Mouse (Mus musculus) cerebellum, postnatal 25 days (tissue): ENCODE results near the gene Rtf1.
"Not testable (repeated sequence)": the region's sequence is repeated elsewhere in the genome, so short reads cannot be mapped to it uniquely, and the experiment has no call there.

Experiments used
- DNase-seq, 2 experiments: peaks; one replicate each; pipeline ENCODE4 v3.0.0; 2021; ENCODE audit warnings: mixed read lengths in 2 of 2

Rtf1 gene

DNA sequence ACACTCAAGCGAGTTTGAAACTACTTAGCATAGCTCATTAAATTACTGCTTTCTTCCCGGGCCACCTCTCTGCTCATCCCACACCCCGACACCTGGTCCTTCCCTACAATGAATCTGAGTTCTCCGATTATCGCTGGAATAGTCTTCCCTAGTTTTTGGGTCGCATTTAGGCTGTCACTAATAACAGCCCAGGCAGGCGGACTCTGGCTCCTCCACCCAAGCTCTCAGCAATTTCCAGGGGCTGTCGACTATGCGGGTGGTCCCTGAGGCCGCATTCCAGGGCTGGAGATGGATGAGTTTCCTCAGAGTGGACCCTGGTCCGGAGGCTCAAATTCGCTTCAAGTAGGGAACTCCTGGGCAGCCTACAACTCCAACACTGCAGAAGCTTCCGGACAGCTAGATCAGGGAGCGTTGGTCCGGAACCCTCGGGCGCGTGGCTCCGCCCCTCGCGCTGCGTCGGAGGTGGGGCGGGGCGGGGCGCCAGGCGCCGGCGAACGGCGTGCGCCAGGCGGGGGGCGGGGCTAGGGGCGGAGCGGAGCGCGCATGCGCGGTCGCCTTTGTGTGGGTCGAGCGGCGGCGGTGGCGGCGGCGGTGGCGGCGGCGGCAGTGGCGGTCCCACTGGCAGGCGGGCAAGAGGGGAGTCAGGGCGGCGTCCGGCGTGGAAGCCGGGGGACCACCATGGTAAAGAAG, at the start of gene Rtf1:
Gene Rtf1 (plus strand): TSS at position 544 of the 690 bp plus-strand sequence.
- peak; percentile 99 to 100 for DNase-seq

DNA sequence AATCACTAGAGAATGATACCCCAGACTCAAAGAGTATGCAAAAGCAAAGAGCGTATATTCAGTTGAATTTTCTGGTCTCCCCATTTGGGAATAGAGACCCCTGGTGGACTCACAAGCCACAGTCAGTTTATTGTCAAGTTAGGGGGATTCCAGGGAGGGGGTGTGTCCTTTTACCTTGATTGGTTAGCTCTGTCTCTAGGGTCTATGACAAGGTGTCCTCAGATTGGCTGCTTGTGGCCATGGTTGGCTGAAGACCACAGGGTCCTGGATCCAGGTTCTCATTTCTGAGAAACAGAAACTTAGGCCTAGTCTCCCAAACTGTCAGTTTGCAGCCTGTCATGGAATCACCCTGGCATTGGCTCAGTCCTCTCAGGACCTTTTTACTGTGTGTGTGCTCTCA, 38.1 kb upstream of the Rtf1 start:
- DNase-seq = no peak

DNA sequence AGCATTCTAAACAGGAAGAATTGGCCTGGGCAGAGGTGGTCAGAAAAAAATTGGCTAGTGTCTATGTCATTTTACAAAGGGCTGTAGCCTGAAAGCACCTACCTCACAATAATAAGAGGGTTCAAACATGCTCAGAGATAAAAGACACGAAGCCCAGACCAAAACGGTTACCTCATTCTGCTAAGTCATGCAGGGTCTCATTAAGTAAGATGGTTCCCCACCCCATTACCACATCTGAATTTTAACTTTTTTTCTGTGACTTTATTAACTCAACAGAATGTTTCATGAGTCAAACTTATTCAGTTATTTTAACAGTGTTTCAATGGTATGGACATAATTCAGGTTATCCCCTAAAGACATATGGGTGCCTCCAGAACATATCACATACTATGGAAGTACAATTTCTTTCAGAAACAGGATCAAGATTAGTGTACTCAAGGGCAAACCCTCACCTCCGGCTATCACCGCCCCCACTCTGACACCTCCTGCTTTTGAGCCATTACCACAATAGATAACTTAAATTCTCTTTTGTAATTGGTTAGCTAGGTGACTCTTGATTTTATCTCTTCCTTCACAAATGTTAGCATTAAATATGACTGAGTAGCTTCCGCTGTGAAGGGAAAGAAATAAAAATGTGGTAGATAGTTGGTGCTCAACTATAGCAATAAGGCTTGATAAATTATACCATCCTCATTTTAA, 33.5 kb upstream of the Rtf1 start:
- DNase-seq = no peak

DNA sequence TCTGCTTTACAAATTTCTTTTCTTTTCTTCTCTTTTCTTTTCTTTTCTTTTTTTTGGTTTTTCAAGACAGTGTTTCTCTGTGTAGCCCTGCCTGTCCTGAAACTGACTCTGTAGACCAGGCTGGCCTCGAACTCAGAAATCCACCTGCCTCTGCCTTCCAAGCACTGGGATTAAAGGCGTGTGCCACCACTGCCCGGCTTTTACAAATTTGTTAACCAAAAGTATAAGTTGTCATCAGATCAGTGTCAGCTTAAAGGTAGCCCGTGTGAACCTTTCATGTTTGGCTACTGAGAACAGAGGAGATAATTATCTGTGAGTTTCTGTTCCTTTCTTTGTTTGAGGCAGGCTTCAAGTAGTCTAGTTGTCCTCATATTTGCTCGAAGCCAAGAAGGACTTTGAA, 30.6 kb upstream of the Rtf1 start:
- no peak for DNase-seq

DNA sequence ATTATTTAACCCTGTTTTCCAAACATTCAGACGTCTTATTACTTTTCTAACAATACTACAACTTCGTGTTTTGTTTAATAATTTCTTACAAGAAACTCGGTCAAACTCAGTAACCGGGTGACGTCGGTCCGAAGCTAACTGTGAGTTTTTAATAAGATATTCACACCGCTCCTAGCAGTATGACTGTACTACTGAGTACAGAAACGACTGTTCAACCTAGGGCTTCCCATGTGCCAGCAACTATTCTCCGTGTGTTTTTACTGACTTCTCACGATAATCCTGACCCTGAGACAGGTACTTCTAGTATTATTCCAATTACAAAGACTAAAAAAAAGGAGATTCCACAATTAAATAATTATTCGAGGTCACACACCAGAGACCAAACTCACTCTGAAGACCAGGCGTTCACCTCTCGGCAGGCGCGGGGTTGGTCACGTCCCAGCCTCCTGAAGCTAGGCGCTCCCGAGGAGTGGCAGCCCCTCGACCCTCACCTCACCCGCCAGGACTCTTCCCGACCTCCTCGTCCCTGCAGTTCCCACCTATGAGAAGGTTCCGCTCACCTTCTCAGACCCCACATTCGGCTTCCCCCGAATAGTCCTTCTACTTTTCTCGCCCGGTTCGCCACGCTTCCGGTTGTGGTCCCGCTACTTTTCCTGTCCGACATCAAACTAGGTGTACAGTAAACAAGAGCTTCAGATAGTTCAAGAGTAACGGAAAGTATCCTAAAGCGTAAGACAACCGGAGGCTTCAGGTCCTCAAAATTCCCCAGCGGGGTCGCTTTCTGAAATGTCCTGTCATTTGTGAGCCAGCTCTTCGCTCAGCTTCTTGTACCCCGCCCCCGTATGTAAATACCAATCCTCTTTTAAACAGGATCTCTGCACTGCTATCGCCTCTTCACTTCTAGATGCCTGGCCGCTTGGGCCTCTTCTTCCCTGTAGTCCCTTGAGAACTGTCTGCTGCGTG, 12.4 kb upstream of the Rtf1 start, which contains the start of gene Ndufaf1:
Gene Ndufaf1 (minus strand): TSS at position 608 of the 963 bp plus-strand sequence.
- peak; percentile 82 to 86 for DNase-seq

DNA sequence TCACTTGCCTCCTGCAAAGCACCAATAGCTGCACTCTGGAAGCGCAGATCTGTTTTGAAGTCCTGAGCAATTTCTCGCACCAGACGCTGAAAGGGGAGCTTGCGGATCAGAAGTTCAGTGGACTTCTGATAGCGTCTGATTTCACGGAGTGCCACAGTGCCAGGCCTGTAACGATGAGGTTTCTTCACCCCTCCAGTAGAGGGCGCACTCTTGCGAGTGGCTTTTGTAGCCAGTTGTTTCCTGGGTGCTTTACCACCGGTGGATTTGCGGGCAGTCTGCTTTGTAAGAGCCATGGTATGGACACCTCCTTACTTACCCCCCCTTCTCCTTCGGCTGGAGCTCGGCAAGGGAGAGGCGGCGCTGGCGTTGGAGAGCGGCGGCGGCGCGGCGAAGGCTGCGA, 9.1 kb upstream of the Rtf1 start:
- DNase-seq = not testable (repeated sequence)

DNA sequence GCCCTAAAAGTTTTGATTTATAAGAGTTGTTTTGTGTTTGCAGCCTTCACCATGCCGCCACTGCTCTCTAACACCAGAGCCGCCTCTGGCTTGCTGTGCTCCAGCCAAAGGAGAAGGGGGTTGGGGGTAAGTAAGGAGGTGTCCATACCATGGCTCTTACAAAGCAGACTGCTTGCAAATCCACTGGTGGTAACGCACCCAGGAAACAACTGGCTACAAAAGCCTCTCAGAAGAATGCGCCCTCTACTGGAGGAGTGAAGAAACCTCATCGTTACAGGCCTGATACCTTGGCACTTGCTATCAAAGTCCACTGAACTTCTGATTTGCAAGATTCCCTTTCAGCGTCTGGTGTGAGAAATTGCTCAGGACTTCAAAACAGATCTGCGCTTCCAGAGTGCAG, 5.9 kb upstream of the Rtf1 start:
- DNase-seq = no peak

DNA sequence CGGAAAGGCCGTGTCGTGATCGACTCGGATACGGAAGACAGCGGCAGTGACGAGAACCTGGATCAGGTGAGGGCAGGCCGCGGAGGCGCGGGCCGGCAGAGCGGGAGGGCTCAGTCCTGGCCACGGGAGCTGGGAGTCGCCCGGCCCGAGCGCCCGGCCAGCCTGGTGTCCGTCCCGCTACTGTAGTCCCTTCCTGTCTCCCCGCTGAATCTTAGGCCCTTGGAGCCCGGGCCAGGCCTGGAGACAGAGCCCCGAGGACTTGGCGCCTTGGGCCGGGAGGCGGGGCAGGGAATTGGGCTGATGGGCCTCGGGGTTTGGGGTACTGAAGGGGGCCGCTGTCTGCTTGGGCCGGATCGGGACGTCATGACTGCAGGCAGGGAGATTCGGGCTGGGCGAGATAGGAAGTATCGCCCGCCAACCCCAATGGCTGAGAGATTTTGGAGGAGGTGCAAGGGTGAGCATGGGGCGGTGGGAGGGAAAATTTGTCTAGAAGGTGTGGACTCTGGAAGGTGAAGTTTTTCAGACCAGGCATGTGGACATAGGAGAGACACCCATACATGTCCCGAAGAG, 432 bp downstream of the Rtf1 start:
- no peak for DNase-seq

DNA sequence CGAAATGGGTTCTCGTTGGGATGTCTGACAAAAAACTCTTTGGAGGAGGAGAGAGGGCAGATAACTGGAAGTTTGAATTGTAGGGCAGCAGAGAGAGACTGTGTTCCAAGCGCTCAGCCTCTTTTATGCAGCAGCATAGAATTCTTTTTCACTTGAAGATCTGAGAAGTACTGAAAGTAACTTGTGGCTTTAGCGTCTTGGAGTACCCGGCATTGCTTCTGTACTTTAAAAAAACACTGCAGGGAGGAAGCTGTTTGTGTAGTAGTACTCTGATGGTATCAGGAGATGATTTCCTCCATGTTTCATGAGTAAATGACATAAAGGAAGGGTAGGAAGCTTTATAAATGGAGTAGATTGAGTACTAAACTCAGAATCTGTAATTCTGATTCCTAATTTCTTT, 963 bp downstream of the Rtf1 start:
- DNase-seq = no peak

DNA sequence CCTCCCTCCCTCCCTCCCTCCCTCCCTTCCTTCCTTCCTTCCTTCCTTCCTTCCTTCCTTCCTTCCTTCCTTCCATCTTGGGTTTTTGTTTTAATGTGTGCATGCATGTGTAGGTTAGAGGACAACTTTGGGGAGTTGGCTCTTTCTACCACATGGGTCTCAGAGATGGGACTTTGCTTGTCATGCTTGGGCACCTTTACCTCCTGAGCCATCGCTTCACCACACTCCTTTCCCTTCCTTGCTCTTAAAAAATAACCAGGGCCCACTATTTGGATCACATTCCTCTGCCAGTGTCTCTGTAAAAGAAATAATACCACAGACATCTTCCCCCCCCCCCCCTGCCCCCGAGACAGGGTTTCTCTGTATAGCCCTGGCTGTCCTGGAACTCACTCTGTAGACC, 8.8 kb downstream of the Rtf1 start:
- DNase-seq = no peak

DNA sequence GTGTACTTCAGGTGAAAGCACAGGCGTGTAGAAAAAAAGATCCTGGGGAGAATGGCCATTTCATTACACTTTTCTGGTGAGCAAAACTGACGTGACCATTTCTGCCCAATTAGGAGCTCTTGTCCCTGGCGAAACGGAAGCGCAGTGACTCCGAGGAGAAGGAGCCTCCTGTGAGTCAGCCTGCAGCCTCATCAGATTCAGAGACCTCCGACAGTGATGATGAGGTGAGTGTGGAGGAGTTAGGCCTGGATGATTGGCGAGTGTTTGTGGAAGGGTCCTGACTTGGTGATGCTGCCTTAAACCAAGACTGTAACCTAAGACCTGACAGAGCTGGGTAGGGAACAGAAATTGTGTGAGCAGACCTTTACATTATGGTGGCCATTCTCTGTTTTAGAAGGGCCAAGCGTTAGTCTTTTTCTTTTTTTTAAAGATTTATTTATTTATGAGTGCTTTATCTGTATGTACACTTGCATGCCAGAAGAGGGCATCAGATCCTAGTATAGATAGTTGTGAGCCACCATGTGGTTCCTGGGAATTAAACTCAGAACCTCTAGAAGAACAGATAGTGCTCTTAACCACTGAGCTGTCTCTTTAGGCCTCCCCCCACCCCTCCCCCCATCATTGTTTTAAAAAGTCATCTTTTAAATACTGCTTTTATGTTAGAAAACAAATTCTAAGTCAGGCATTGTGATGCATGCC, 17.3 kb downstream of the Rtf1 start:
- DNase-seq = no peak

DNA sequence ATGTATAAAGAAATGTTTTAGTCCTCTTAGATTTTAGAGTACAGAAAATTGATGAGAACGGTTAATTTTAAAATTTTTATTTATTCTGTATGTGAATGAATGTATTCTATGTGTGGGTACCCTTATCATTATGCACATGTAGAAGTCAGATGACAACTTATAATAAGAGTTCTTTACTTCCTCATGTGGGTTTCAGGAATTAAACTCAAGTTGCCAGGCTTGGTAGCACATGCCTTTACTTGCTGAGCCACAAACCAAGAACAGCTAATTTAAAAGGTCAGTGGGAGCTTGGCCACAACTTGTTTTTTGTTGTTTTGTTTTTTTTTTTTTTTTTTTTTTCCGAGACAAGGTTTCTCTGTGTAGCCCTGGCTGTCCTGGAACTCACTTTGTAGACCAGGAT, 20.0 kb downstream of the Rtf1 start:
- no peak for DNase-seq

DNA sequence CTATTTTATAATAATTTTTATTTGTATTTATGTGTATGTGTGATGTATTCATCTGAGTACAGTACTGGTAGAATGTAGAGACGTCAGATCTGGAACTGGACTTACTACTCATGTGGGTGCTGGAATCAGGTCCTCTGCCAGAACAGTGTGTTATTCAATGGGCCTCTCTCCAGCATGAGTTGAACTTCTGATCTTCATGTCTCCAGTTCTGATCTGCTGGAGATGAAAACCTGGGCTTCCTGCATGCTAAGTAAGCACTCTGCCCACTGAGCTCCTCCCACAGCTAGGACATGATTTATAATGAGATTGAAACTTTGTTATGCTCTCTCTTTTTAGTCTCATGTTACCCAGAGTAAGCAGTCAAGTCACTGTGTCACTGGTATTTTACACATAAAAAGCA, 21.2 kb downstream of the Rtf1 start:
- no peak for DNase-seq

DNA sequence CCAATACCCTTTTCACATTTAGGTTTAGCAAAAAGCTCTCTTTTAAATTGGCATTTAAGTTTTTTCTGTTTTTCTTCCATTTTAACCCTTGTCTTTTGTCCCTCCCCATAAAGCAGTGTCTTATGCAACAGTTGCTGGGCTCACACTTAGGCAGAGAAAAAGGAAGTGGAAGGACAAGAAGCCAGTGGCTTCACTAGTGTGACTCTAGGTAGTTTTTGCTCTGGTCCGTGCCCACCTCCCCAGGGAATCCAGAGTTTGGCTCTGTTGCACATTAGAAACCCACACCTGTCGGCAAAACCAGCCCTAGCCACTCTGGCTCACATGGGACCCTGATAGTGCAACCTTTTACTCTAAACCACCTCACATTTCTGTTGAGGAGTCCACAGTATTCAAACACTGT, 23.6 kb downstream of the Rtf1 start:
- DNase-seq = no peak

DNA sequence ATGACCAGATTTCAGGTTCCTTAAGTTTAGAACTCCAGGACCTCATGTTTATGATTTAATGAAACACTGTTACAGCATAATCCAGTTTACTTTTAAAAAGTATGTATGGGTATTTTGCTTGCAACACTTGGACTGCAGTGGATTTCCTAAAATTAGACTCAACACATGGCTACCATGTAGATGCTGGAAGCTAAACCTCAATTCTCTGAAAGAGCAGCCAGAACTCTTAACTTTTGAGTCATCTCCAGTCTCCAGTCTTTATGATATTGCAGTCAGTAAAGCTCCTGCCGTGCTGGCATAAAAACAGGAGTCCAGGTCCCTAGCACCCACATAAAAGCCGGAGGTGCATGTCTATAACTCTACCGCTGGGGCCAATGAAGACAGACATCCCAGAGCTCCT, 25.1 kb downstream of the Rtf1 start:
- DNase-seq = no peak

DNA sequence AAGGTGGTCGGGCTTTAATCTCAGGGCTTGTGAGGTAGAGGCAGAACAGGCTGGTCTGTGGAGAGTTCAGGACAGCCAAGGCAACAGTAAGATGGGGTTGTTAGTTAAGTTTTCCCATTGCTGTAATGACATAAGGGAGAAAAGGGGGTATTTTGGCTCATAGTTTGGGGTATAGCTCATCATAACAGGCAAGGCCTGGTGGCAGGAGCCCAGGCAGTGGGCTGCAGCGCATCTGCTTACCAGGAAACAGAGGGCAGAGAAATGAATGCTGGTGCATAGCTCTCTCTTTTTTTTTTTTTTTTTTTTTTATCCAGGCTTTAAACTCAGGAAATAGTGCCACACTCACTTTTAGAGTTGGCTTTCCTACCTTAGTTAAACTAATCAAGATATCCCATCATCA, 28.3 kb downstream of the Rtf1 start:
- no peak for DNase-seq

DNA sequence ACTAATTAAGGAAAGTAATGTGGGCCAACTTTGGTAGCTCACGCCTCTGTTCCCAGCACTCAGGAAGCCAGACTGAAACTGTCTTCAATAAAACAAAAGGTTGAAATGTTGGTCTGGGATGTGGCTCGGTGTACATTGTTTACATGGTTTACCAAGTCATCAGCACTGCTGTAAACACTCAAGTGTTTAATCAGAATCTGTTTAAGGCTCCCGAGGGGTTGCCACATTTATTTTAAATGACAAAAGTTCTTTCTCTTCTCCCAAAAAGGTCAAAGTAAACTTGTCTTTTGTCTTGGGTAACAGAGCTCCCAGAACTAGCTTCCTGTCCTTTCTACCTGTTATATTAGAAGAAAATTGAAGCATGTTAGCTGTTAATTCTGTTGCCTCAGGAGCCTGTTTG, 32.8 kb downstream of the Rtf1 start:
- no peak for DNase-seq

DNA sequence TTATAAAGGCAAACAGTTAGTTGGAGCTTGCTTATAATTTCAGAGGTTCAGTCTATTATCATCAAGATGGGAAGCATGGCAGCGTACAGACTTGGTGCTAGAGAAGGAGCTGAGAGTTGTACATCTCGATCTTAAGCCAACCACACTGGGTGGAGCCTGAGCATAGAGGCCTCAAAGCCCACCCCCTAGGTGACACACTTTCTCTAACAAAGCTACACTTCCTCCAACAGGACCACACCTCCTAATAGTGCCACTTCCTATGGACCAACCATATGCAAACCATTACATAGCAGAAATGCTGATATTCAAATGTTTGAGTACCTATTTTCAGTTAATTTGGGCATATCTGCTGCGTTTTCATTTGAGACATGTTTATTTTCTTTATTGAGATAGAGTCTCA, 35.1 kb downstream of the Rtf1 start:
- no peak for DNase-seq

DNA sequence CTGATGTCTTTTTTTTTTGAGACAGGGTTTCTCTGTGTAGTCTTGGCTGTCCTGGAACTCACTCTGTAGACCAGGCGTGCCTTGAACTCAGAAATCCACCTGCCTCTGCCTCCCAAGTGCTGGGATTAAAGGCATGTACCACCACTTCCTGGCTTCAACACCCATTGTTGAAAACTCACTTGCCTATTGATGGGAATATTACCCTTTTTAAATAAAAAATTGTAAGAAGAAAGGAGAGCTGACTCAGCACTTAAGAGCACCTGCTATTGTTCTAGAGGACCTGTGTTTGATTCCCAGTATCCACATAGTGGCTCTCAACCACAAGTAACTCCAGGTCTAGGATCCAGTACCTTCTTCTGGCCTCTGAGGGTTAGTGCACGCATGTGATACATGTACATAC, 41.0 kb downstream of the Rtf1 start:
- not testable (repeated sequence) for DNase-seq

DNA sequence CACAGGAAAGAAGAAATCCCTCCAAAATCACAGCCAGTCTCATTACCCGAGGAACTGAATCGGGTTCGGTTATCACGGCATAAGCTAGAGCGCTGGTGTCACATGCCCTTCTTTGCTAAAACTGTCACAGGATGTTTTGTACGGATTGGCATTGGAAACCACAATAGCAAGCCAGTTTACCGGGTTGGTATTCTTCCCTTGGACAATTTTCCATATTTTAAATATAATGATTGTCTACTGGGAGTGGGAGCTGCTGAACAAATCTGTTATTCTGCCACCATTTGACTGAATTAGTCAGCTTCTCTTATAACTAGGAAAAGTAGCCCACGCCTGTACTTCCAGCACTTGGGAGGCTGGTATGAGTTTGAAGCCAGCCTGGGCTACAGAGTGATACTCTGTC, 46.2 kb downstream of the Rtf1 start:
- no peak for DNase-seq

DNA sequence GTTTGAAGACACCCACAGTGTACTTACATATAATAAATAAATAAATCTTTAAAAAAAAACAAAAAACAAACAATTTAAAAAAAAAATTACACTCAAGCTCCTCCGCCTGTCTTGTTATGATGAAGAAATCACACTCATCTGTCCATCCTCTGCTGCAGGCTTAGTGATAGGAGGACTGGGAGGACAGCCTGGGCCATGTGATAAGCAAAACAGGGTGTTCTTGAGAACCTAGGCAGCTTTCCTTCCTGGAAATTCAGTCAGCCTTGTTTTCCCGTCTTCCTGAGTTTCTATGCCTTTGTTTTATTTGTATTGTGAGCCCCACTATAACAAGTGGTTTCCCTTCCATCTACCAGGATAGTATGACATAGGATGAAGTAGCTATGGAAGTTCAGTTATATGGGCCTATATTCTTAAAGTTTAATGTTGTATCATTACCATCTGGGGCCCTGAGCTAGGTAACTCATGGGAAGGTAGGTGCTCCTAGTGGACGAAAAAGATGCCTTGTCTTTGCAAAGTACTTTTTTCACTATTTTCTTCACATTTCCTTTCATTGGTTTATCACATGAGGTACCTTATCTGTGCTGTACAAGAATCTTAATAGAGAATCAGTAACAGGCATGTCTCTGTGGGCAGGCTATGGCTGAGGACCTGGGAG, 53.0 kb downstream of the Rtf1 start:
- DNase-seq = no peak

DNA sequence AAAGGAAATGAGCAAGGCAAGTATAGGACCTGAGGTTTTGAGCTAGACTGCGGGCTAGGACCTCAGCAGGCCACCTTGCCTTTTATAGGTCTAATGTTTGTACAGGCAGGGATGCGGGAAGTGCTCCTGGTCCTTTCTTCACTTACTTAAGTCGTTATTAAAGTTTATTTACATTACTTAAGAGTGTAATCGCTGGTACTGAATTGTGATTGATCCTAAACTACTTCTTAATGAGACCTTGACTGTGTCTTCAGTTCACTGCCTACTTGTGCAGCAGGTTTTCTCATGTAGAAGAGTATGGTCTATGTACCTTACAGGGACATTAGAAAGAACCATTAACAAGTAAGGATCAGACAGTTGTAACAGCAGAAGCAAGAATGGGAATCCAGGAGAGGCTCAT, 55.9 kb downstream of the Rtf1 start:
- DNase-seq = no peak
